In genomic region chr15:85724271-85725165, GRCm38 (mm10) we compare ENCODE assay signal across 13 mouse cellular contexts. TPM values are rescaled to one million over a fixed set of nuclear protein-coding genes. Genes with fewer than 3 reads are reported as not detected.
DNase-seq lines count a peak whose midpoint lies in the region; ATAC-seq and TF ChIP-seq lines count a peak whose summit lies in the region.
"Had no signal": no experiment of that assay in that cellular context is flagged by ENCODE, and none has a peak within 500 bp of the region (broad histone marks: within the 10 kb centered on the region; RNA-seq: fewer than 3 reads in every experiment).

No protein-coding gene starts in this region.

- peak overlapping the region; percentile 36; the same call in 1 of the 2 replicates for H3K27ac ChIP-seq in layer of hippocampus, adult 2 months
- H3K27ac ChIP-seq in cortical plate, adult 2 months (ENCODE audit: insufficient read depth, low read length), result 0 out of 2 replicates have a peak overlapping the region, but pooled peaks have one; percentile 13
- H3K27ac ChIP-seq in heart, embryonic 16.5 days (ENCODE audit: low read length), result peak overlapping the region; percentile 96
- H3K27ac ChIP-seq in midbrain, embryonic 13.5 days, result no peak overlapping the region
- H3K27ac ChIP-seq: liver, embryonic 15.5 days had no signal

- H3K9ac ChIP-seq in heart, embryonic 16.5 days (ENCODE audit: low read length), result peak overlapping the region; percentile 47
- no peak overlapping the region for H3K9ac ChIP-seq in midbrain, embryonic 13.5 days (replicated peaks)
- H3K9ac ChIP-seq: liver, embryonic 15.5 days had no signal

- no peak for DNase-seq in layer of hippocampus, adult 2 months (ENCODE audit: low spot score in 2 of 2)
- DNase-seq in layer of hippocampus, postnatal 10 days (ENCODE audit: low spot score in 2 of 2), result no peak
- DNase-seq in kidney, postnatal 36 days, result peak; percentile 82 to 83
- DNase-seq in ovary, postnatal 14 days (ENCODE audit: low spot score), result no peak
- DNase-seq: layer of hippocampus, adult 9-11 months; midbrain, embryonic 14.5 days; thymus, postnatal 14 days had no signal

- H3K36me3 ChIP-seq in heart, embryonic 16.5 days (ENCODE audit: control insufficient read depth, insufficient read depth), result no peaks in the 10 kb centered on the region
- no peaks in the 10 kb centered on the region for H3K36me3 ChIP-seq in midbrain, embryonic 13.5 days
- H3K36me3 ChIP-seq: liver, embryonic 15.5 days had no signal

- H3K27me3 ChIP-seq in heart, embryonic 16.5 days (ENCODE audit: control insufficient read depth, insufficient read depth, low read length), result no peaks in the 10 kb centered on the region
- peaks cover 8% of the 10 kb centered on the region for H3K27me3 ChIP-seq in midbrain, embryonic 13.5 days
- H3K27me3 ChIP-seq: liver, embryonic 15.5 days had no signal

- WGBS in heart, embryonic 16.5 days, result 21% methylated on average over 11 of the region's 11 CpGs
- WGBS in midbrain, embryonic 13.5 days, result 47% methylated on average over 11 of the region's 11 CpGs

- no peak for TF ChIP-seq POLR2A in cortical plate, adult 2 months (IDR thresholded peaks at IDR 0.05; ENCODE audit: extremely low read depth, insufficient read depth, low read length)

- H3K4me2 ChIP-seq in heart, embryonic 16.5 days (ENCODE audit: low read depth, low read length), result no peak overlapping the region
- no peak overlapping the region for H3K4me2 ChIP-seq in midbrain, embryonic 13.5 days (replicated peaks)
- H3K4me2 ChIP-seq: liver, embryonic 15.5 days had no signal

- H3K4me1 ChIP-seq in cortical plate, adult 2 months (ENCODE audit: control insufficient read depth, insufficient read depth, low read length), result no peaks in the 10 kb centered on the region
- H3K4me1 ChIP-seq in heart, embryonic 16.5 days (ENCODE audit: control insufficient read depth, insufficient read depth, low read length), result peaks cover 25% of the 10 kb centered on the region
- H3K4me1 ChIP-seq in midbrain, embryonic 13.5 days (replicated peaks), result no peaks in the 10 kb centered on the region

- no peak overlapping the region for H3K4me3 ChIP-seq in layer of hippocampus, adult 2 months
- H3K4me3 ChIP-seq in cortical plate, adult 2 months (ENCODE audit: insufficient read depth, low read length), result no peak overlapping the region
- no peak overlapping the region for H3K4me3 ChIP-seq in heart, embryonic 16.5 days (ENCODE audit: low read length)
- no peak overlapping the region for H3K4me3 ChIP-seq in midbrain, embryonic 13.5 days (replicated peaks)
- H3K4me3 ChIP-seq: liver, embryonic 15.5 days had no signal

- TF ChIP-seq CTCF in layer of hippocampus, adult 2 months (conservative IDR thresholded peaks at IDR 0.05), result no peak
- no peak for TF ChIP-seq CTCF in cortical plate, adult 2 months (IDR thresholded peaks at IDR 0.05; ENCODE audit: extremely low read depth, insufficient read depth, low read length)

- ATAC-seq in heart, embryonic 16.5 days (replicated peaks; ENCODE audit: extremely low read depth, insufficient read depth, low FRiP score), result peak; percentile 93
- ATAC-seq in activated CD4-positive, CD25-positive, alpha-beta regulatory T cell, adult 4 months, result no peak
- ATAC-seq in midbrain, embryonic 13.5 days, result no peak

- H3K9me3 ChIP-seq in heart, embryonic 16.5 days (replicated peaks; ENCODE audit: control insufficient read depth, low read length), result no peaks in the 10 kb centered on the region
- H3K9me3 ChIP-seq in midbrain, embryonic 13.5 days, result no peaks in the 10 kb centered on the region
- H3K9me3 ChIP-seq: liver, embryonic 15.5 days had no signal

RNA-seq across cellular contexts. Expression of gene Ppara, which starts 10.3 kb away (rescaled TPM):
- total RNA-seq in layer of hippocampus, adult 2 months (2021), result 1 to 10 TPM; 3.1 to 3.9 TPM
- total RNA-seq in layer of hippocampus, postnatal 10 days (2021), result 1 to 10 TPM; 2.3 to 2.9 TPM
- polyA plus RNA-seq in cortical plate, adult 2 months (2012; rRNA removed), result 1.8 and 2.0 TPM in 2 replicates
- 20.3 and 21.5 TPM in 2 replicates for polyA plus RNA-seq in heart, embryonic 16.5 days (2015; fragmentation: Nextera tagmentation; extraction: Ambion mirVana)
- polyA plus RNA-seq in activated CD4-positive, CD25-positive, alpha-beta regulatory T cell, adult 4 months (2017; shearing (Covaris generic)), result under 1 TPM in 1 of 2 experiments, not detected in 1; 0.09 TPM
- polyA plus RNA-seq in midbrain, embryonic 13.5 days (2015; fragmentation: Nextera tagmentation; extraction: Ambion mirVana), result 0.54 and 0.96 TPM in 2 replicates
- total RNA-seq: neutrophil, adult 5-6 weeks had no signal

Comparison
In these comparisons a context has a peak if more than half of its experiments do, and no peak if none do; other contexts are left out.
1. DNase-seq: peak in kidney, postnatal 36 days (2 of 2); none in layer of hippocampus, adult 2 months (0 of 2), layer of hippocampus, postnatal 10 days (0 of 2) and ovary, postnatal 14 days (single experiment).